Mouse (Mus musculus): Measurements from ENCODE around the gene Pspc1.

Gene Pspc1

DNA sequence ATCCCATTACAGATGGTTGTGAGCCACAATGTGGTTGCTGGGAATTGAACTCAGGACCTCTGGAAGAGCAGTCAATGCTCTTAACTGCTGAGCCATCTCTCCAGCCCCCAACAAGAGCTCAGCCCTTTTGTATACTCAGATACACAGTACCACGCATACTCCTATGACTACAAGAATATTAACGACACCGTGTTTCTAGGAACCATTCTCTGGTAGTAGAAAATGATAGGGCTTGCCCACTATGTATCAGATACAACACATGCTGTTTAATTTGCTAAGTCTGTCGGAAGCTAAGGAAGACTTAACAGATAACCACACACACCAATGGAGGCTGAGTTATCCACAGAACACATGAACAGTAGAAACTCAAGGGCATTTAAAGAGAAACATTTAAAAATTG lies 75.5 kb downstream of the Pspc1 start:
- no peak for DNase-seq (ENCODE audit: low read depth, low spot score)

DNA sequence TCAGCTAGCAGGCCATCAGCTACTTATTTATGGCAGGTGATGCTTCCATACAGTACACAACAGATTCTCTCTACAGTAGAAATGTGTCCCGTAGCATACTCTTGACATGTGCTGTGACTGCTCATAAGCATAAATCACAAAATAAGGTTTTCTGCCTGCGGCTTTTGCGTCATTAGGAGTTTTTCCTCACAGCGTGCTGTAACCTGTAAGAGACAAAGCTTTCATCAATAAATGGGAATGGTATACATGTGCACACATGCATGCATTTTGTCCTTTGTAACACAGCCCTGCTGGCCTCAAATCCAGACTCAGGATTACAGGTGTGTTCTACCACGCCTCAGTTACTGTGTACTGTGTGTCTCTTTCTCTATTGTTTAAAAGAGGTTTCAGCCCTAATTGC lies 80.3 kb downstream of the Pspc1 start:
- DNase-seq (ENCODE audit: low read depth, low spot score): no peak

DNA sequence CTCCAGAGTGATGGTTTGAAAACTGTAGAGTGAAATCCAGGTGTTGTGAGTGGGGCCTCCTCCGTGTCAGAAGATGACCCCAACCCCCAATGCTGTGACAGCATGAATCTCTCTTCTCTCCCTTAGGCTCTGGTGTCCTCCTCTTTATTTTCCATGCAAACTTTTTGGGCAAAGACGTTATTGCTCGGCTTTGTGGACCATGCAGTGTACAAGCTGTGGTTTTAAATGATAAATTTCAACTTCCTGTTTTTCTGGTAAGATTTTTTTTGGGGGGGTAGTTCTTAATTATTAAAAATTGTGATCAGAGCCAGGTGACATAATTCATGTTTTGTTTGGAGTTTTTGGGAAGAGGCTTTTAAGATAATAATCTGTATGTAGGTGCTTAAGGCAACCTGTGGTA lies 82.6 kb downstream of the Pspc1 start:
- no peak for DNase-seq (ENCODE audit: low read depth, low spot score)

DNA sequence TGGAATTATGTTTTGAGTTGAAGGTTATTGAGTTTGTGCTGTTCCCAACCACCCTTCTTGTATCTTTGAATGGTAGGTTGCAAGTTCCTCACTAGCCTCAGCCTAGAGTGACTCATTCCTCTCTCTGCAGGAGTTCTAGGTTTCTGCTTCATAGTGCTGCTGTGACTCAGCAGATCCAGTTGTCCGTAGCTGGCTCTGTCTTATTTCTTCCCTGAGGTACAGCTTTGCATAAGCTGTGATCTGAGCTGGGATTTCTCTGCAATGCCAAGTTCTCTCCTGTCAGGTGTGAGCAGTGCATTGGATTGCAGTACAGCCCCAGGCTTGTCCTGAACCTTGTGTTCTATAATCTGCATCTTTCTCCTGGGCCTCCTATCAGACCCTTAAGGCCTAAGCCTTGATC lies 88.3 kb downstream of the Pspc1 start:
- no peak for DNase-seq (ENCODE audit: low read depth, low spot score)

DNA sequence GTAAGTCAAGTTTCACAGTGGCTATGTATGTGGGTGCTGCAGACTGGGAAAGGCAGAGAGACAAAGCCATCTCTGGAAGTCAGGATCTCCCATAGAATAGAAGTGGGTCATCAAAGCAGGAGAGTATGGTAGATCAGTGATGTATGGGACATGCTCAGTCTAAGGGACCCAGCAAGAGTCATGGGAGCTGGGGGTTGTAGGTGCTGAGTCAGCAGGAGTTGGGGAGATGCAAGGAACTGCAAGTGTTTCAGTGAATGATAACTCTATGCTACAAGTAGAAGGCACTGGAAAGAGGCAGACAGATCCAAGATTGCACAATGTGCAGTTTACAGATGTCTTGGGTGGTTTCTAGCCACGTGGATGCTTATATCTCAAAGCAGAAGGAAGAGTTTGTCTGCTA lies 89.0 kb downstream of the Pspc1 start:
- no peak for DNase-seq (ENCODE audit: low read depth, low spot score)

DNA sequence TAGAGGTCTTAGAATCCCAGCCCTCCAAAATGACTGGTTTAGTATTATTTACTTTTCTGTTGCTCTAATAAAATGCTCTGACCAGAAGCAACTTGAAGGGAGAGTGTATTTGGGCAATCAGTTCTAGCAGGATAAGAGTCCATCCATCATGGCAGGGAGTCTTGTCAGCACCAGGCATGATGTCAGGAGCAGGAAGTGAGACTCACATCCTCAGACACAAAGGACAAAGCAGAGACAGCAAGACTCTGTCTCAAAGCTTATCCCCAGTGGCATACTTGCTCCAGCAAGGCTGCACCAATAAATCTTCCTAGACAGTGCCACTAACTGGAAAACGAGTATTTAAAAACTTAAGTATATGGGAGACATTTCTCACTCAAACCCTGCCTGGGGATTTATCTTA lies 92.7 kb downstream of the Pspc1 start:
- no peak for DNase-seq (ENCODE audit: low read depth, low spot score)
